Mouse (Mus musculus) CH12.LX (cell line): Measurements from ENCODE around the gene Sipa1.

Experiments used
- KAT2A ChIP-seq: IDR thresholded peaks from 2 replicates; pipeline ENCODE4 v1.6.1; 2012; ENCODE audit warnings: low read length, improper control_type of control experiment, inconsistent platforms; ENCODE audit not compliant: insufficient replicate concordance
- PAX5 ChIP-seq: IDR thresholded peaks from 2 replicates; pipeline ENCODE4 v1.6.1; 2012; ENCODE audit warnings: low read length, inconsistent platforms, mixed read lengths
- SMC3 ChIP-seq: IDR thresholded peaks from 2 replicates; pipeline ENCODE4 v1.6.1; 2011; ENCODE audit warnings: low read depth, low read length, improper control_type of control experiment

- no peak for TF ChIP-seq SMC3
- no peak for TF ChIP-seq PAX5
- TF ChIP-seq KAT2A: no peak
Observed at GRCm38 (mm10) chr19:5689088-5689428, 25.6 kb upstream of the Sipa1 start.
